8 mouse cellular contexts compared by ENCODE assay signal in genomic region chr7:49246584-49247481, GRCm38 (mm10).
DNase-seq lines count a peak whose midpoint lies in the region; ATAC-seq and TF ChIP-seq lines count a peak whose summit lies in the region.

No protein-coding gene starts in this region.

- peak overlapping the region; percentile 64 for H3K4me3 ChIP-seq in spleen, adult 2 months (ENCODE audit: extremely low read depth, insufficient read depth, insufficient read length)
- peak overlapping the region; percentile 59 for H3K4me3 ChIP-seq in heart, embryonic 16.5 days (ENCODE audit: low read length)
- peak overlapping the region; percentile 62 for H3K4me3 ChIP-seq in liver, embryonic 13.5 days (replicated peaks)
- peak overlapping the region; percentile 60 for H3K4me3 ChIP-seq in stomach, embryonic 15.5 days (replicated peaks)

- WGBS in spleen, adult 2 months: 5% methylated on average over 49 of the region's 50 CpGs
- 2% methylated on average over 50 of the region's 50 CpGs for WGBS in heart, embryonic 16.5 days
- 4% methylated on average over 50 of the region's 50 CpGs for WGBS in liver, embryonic 13.5 days (ENCODE audit: insufficient replicate concordance)
- 2% methylated on average over 50 of the region's 50 CpGs for WGBS in stomach, embryonic 15.5 days

- H3K36me3 ChIP-seq in spleen, adult 2 months (ENCODE audit: control insufficient read depth, insufficient read depth, low read length): no peaks in the 10 kb centered on the region
- no peaks in the 10 kb centered on the region for H3K36me3 ChIP-seq in heart, embryonic 16.5 days (ENCODE audit: control insufficient read depth, insufficient read depth)
- no peaks in the 10 kb centered on the region for H3K36me3 ChIP-seq in liver, embryonic 13.5 days
- H3K36me3 ChIP-seq in stomach, embryonic 15.5 days: no peaks in the 10 kb centered on the region

- DNase-seq in CD4-positive, CD25-positive, alpha-beta regulatory T cell, adult 2 months (ENCODE audit: low read depth, low spot score): peak; percentile 9
- DNase-seq in spleen, adult 2 months (ENCODE audit: low read depth in 1 of 2, low spot score in 2 of 2): no peak
- DNase-seq in spleen, postnatal 4 days (ENCODE audit: low spot score in 2 of 2): no peak
- no peak for DNase-seq in liver, embryonic 13.5 days
- DNase-seq in layer of hippocampus, adult 9-11 months: no peak

- no peak for ATAC-seq in CD4-positive, CD25-positive, alpha-beta regulatory T cell, adult 4 months
- no peak for ATAC-seq in heart, embryonic 16.5 days (replicated peaks; ENCODE audit: extremely low read depth, insufficient read depth, low FRiP score)
- no peak for ATAC-seq in liver, embryonic 13.5 days (ENCODE audit: low read depth)
- no peak for ATAC-seq in stomach, embryonic 15.5 days (ENCODE audit: insufficient read depth, low FRiP score, low read depth)

- H3K9ac ChIP-seq in heart, embryonic 16.5 days (ENCODE audit: low read length): peak overlapping the region; percentile 79
- peak overlapping the region; percentile 30 for H3K9ac ChIP-seq in liver, embryonic 13.5 days
- H3K9ac ChIP-seq in stomach, embryonic 15.5 days: peak overlapping the region; percentile 56

- peak overlapping the region; percentile 71 for H3K4me2 ChIP-seq in heart, embryonic 16.5 days (ENCODE audit: low read depth, low read length)
- H3K4me2 ChIP-seq in liver, embryonic 13.5 days: peak overlapping the region; percentile 72
- peak overlapping the region; percentile 99 for H3K4me2 ChIP-seq in stomach, embryonic 15.5 days

- H3K27ac ChIP-seq in spleen, adult 2 months (ENCODE audit: insufficient read depth, low read length): no peak overlapping the region
- H3K27ac ChIP-seq in heart, embryonic 16.5 days (ENCODE audit: low read length): peak overlapping the region; percentile 95
- H3K27ac ChIP-seq in liver, embryonic 13.5 days: no peak overlapping the region
- H3K27ac ChIP-seq in stomach, embryonic 15.5 days: peak overlapping the region; percentile 63; the same call in 1 of the 2 replicates

- no peaks in the 10 kb centered on the region for H3K9me3 ChIP-seq in heart, embryonic 16.5 days (replicated peaks; ENCODE audit: control insufficient read depth, low read length)
- H3K9me3 ChIP-seq in liver, embryonic 13.5 days (replicated peaks): no peaks in the 10 kb centered on the region
- H3K9me3 ChIP-seq in stomach, embryonic 15.5 days: no peaks in the 10 kb centered on the region

- peaks cover 13% of the 10 kb centered on the region for H3K4me1 ChIP-seq in spleen, adult 2 months (ENCODE audit: control insufficient read depth, insufficient read depth, insufficient read length)
- peaks cover 31% of the 10 kb centered on the region for H3K4me1 ChIP-seq in heart, embryonic 16.5 days (ENCODE audit: control insufficient read depth, insufficient read depth, low read length)
- peaks cover 20% of the 10 kb centered on the region for H3K4me1 ChIP-seq in liver, embryonic 13.5 days (replicated peaks)
- H3K4me1 ChIP-seq in stomach, embryonic 15.5 days: peaks cover 40% of the 10 kb centered on the region

- TF ChIP-seq CTCF in spleen, adult 2 months (IDR thresholded peaks at IDR 0.05; ENCODE audit: extremely low read depth, insufficient read depth, insufficient read length, insufficient replicate concordance): no peak

- H3K27me3 ChIP-seq in spleen, adult 2 months (ENCODE audit: control insufficient read depth, insufficient read depth, low read length): peaks cover 3% of the 10 kb centered on the region; the same call in 1 of the 2 replicates
- H3K27me3 ChIP-seq in heart, embryonic 16.5 days (ENCODE audit: control insufficient read depth, insufficient read depth, low read length): peaks cover 5% of the 10 kb centered on the region; the same call in 1 of the 2 replicates
- peaks cover 79% of the 10 kb centered on the region for H3K27me3 ChIP-seq in liver, embryonic 13.5 days
- peaks cover 14% of the 10 kb centered on the region for H3K27me3 ChIP-seq in stomach, embryonic 15.5 days (replicated peaks)

- no peak for TF ChIP-seq POLR2A in spleen, adult 2 months (IDR thresholded peaks at IDR 0.05; ENCODE audit: low read depth, low read length)

Comparison
In these comparisons a context has a peak if more than half of its experiments do, and no peak if none do; other contexts are left out.
1. H3K27ac ChIP-seq: peak in heart, embryonic 16.5 days (single experiment) and stomach, embryonic 15.5 days (single experiment); none in spleen, adult 2 months (single experiment) and liver, embryonic 13.5 days (single experiment).
2. Peak in every context shown above with its lines, with median percentiles within 50 percentile points of each other: H3K4me3 ChIP-seq, H3K4me2 ChIP-seq and H3K9ac ChIP-seq.